In genomic region chr2:30267466-30267865, GRCm38 (mm10) we compare ENCODE assay signal across 21 mouse cellular contexts. TPM values are rescaled to one million over a fixed set of nuclear protein-coding genes. Genes with fewer than 3 reads are reported as not detected.
A peak's percentile ranks its signal among the peaks of the same experiment; 100 is the strongest.
DNase-seq lines count a peak whose midpoint lies in the region; ATAC-seq lines count a peak whose summit lies in the region.
"Had no signal": no experiment of that assay in that cellular context is flagged by ENCODE, and none has a peak within 500 bp of the region (broad histone marks: within the 10 kb centered on the region; RNA-seq: fewer than 3 reads in every experiment).

No protein-coding gene starts in this region.

- no peak overlapping the region for H3K9ac ChIP-seq in kidney, embryonic 15.5 days
- no peak overlapping the region for H3K9ac ChIP-seq in liver, embryonic 16.5 days (ENCODE audit: low read depth, low read length)
- H3K9ac ChIP-seq in hindbrain, embryonic 12.5 days, result no peak overlapping the region; the same call in 1 of the 2 replicates
- H3K9ac ChIP-seq: stomach, embryonic 15.5 days had no signal

- H3K4me2 ChIP-seq in kidney, embryonic 15.5 days, result peak overlapping the region; percentile 38; the same call in 1 of the 2 replicates
- H3K4me2 ChIP-seq in liver, embryonic 16.5 days (ENCODE audit: low read depth, low read length), result peak overlapping the region; percentile 41; the same call in 1 of the 2 replicates
- H3K4me2 ChIP-seq in hindbrain, embryonic 12.5 days (replicated peaks), result no peak overlapping the region

- DNase-seq in cerebellum, postnatal 25 days, result peak; percentile 1 to 2
- DNase-seq in cerebellum, adult 11 months, result no peak
- no peak for DNase-seq in kidney, adult 18-20 months
- DNase-seq in adrenal gland, postnatal 25 days, result no peak
- DNase-seq: cerebellum, adult 9-11 months; kidney, adult 11 months; left cerebral cortex, postnatal 4 days; lung, postnatal 14 days; retina, postnatal 1 day; thymus, postnatal 25 days had no signal

- ATAC-seq in kidney, embryonic 15.5 days (replicated peaks; ENCODE audit: low FRiP score), result no peak
- no peak for ATAC-seq in liver, embryonic 16.5 days (ENCODE audit: low read depth)
- ATAC-seq in hindbrain, embryonic 12.5 days (ENCODE audit: low FRiP score), result no peak
- ATAC-seq: midbrain, embryonic 16.5 days had no signal

- no peak overlapping the region for H3K27ac ChIP-seq in kidney, embryonic 15.5 days
- peak overlapping the region; percentile 89 for H3K27ac ChIP-seq in brown adipose tissue, adult 24 weeks (replicated peaks; ENCODE audit: low read depth, low read length)
- H3K27ac ChIP-seq in liver, embryonic 16.5 days (ENCODE audit: low read length), result no peak overlapping the region
- no peak overlapping the region for H3K27ac ChIP-seq in hindbrain, embryonic 12.5 days

- H3K4me3 ChIP-seq in kidney, embryonic 15.5 days (replicated peaks), result no peak overlapping the region
- H3K4me3 ChIP-seq in brown adipose tissue, adult 24 weeks (ENCODE audit: insufficient read depth, low read depth, low read length), result no peak overlapping the region
- H3K4me3 ChIP-seq in liver, embryonic 16.5 days (ENCODE audit: low read depth, low read length), result no peak overlapping the region
- no peak overlapping the region for H3K4me3 ChIP-seq in hindbrain, embryonic 12.5 days

- H3K27me3 ChIP-seq in kidney, embryonic 15.5 days, result no peaks in the 10 kb centered on the region
- H3K27me3 ChIP-seq in liver, embryonic 16.5 days (ENCODE audit: control insufficient read depth, insufficient read depth, low read depth, low read length), result no peaks in the 10 kb centered on the region
- no peaks in the 10 kb centered on the region; the same call in 1 of the 2 replicates for H3K27me3 ChIP-seq in hindbrain, embryonic 12.5 days
- H3K27me3 ChIP-seq: stomach, embryonic 15.5 days had no signal

- WGBS in kidney, embryonic 15.5 days, result 96% methylated on average over 2 of the region's 2 CpGs
- WGBS in liver, embryonic 16.5 days (ENCODE audit: insufficient replicate concordance), result 85% methylated on average over 2 of the region's 2 CpGs
- WGBS in hindbrain, embryonic 12.5 days, result 98% methylated on average over 2 of the region's 2 CpGs

- H3K4me1 ChIP-seq in kidney, embryonic 15.5 days, result peaks cover 62% of the 10 kb centered on the region
- H3K4me1 ChIP-seq in brown adipose tissue, adult 24 weeks (ENCODE audit: control insufficient read depth, insufficient read depth, insufficient read length, low read length), result peaks cover 56% of the 10 kb centered on the region
- H3K4me1 ChIP-seq in liver, embryonic 16.5 days (ENCODE audit: control insufficient read depth, low read depth, low read length), result peaks cover 18% of the 10 kb centered on the region
- H3K4me1 ChIP-seq in hindbrain, embryonic 12.5 days, result peaks cover 29% of the 10 kb centered on the region

- no peaks in the 10 kb centered on the region for H3K9me3 ChIP-seq in kidney, embryonic 15.5 days (replicated peaks)
- no peaks in the 10 kb centered on the region for H3K9me3 ChIP-seq in liver, embryonic 16.5 days (replicated peaks; ENCODE audit: control insufficient read depth, low read length)
- H3K9me3 ChIP-seq in hindbrain, embryonic 12.5 days (replicated peaks), result no peaks in the 10 kb centered on the region
- H3K9me3 ChIP-seq: hindbrain, embryonic 10.5 days; stomach, embryonic 15.5 days had no signal

- H3K36me3 ChIP-seq in kidney, embryonic 15.5 days, result peaks cover 21% of the 10 kb centered on the region
- H3K36me3 ChIP-seq in liver, embryonic 16.5 days (ENCODE audit: control insufficient read depth, insufficient read depth), result peaks cover 13% of the 10 kb centered on the region
- peaks cover 26% of the 10 kb centered on the region for H3K36me3 ChIP-seq in hindbrain, embryonic 12.5 days

RNA-seq across cellular contexts. Expression of gene Phyhd1, which starts 1.5 kb away (rescaled TPM):
- 11.5 and 13.3 TPM in 2 replicates for polyA plus RNA-seq in kidney, embryonic 15.5 days (2015; fragmentation: Nextera tagmentation; extraction: Ambion mirVana)
- 16.2 and 19.3 TPM in 2 replicates for polyA plus RNA-seq in brown adipose tissue, adult 24 weeks (2012; ENCODE audit: insufficient read depth, insufficient read length, missing spikeins)
- 14.4 and 16.0 TPM in 2 replicates for polyA plus RNA-seq in liver, embryonic 16.5 days (2015; fragmentation: Nextera tagmentation; extraction: Ambion mirVana)
- total RNA-seq in adrenal gland, postnatal 25 days (2021), result 9.6 and 18.1 TPM in 2 replicates
- polyA plus RNA-seq in hindbrain, embryonic 12.5 days (2016; fragmentation: Nextera tagmentation; extraction: Ambion mirVana), result 5.0 and 5.6 TPM in 2 replicates

RNA-seq across cellular contexts. Expression of gene Gm28038, which starts 13.4 kb away (rescaled TPM):
- not detected in 2 replicates for polyA plus RNA-seq in kidney, embryonic 15.5 days (2015; fragmentation: Nextera tagmentation; extraction: Ambion mirVana)
- polyA plus RNA-seq in brown adipose tissue, adult 24 weeks (2012; ENCODE audit: insufficient read depth, insufficient read length, missing spikeins), result not detected in 2 replicates
- not detected in 2 replicates for polyA plus RNA-seq in liver, embryonic 16.5 days (2015; fragmentation: Nextera tagmentation; extraction: Ambion mirVana)
- total RNA-seq in adrenal gland, postnatal 25 days (2021), result not detected in 2 replicates
- not detected in 2 replicates for polyA plus RNA-seq in hindbrain, embryonic 12.5 days (2016; fragmentation: Nextera tagmentation; extraction: Ambion mirVana)
- total RNA-seq: adrenal gland, adult 18-20 months; layer of hippocampus, adult 18-20 months; left cerebral cortex, postnatal 4 days had no signal
- polyA plus RNA-seq: brain, embryonic 14.5 days; hindbrain, embryonic 10.5 days; midbrain, embryonic 16.5 days; neural tube, embryonic 14.5 days; stomach, embryonic 15.5 days had no signal

RNA-seq across cellular contexts. Expression of gene Dolk, which starts 18.7 kb away (rescaled TPM):
- 32.9 and 34.0 TPM in 2 replicates for polyA plus RNA-seq in kidney, embryonic 15.5 days (2015; fragmentation: Nextera tagmentation; extraction: Ambion mirVana)
- 37.8 and 40.5 TPM in 2 replicates for polyA plus RNA-seq in brown adipose tissue, adult 24 weeks (2012; ENCODE audit: insufficient read depth, insufficient read length, missing spikeins)
- polyA plus RNA-seq in liver, embryonic 16.5 days (2015; fragmentation: Nextera tagmentation; extraction: Ambion mirVana), result 11.7 and 12.4 TPM in 2 replicates
- 39.7 and 47.3 TPM in 2 replicates for total RNA-seq in adrenal gland, postnatal 25 days (2021)
- 25.5 and 26.2 TPM in 2 replicates for polyA plus RNA-seq in hindbrain, embryonic 12.5 days (2016; fragmentation: Nextera tagmentation; extraction: Ambion mirVana)

RNA-seq across cellular contexts. Expression of gene Nup188, which starts 18.7 kb away (rescaled TPM):
- 35.5 and 42.1 TPM in 2 replicates for polyA plus RNA-seq in kidney, embryonic 15.5 days (2015; fragmentation: Nextera tagmentation; extraction: Ambion mirVana)
- polyA plus RNA-seq in brown adipose tissue, adult 24 weeks (2012; ENCODE audit: insufficient read depth, insufficient read length, missing spikeins), result 10.9 and 19.5 TPM in 2 replicates
- 11.9 and 16.1 TPM in 2 replicates for polyA plus RNA-seq in liver, embryonic 16.5 days (2015; fragmentation: Nextera tagmentation; extraction: Ambion mirVana)
- 38.0 and 38.9 TPM in 2 replicates for total RNA-seq in adrenal gland, postnatal 25 days (2021)
- 33.9 and 36.6 TPM in 2 replicates for polyA plus RNA-seq in hindbrain, embryonic 12.5 days (2016; fragmentation: Nextera tagmentation; extraction: Ambion mirVana)

RNA-seq across cellular contexts. Expression of gene Gm28035, which starts 27.1 kb away (rescaled TPM):
- polyA plus RNA-seq in kidney, embryonic 15.5 days (2015; fragmentation: Nextera tagmentation; extraction: Ambion mirVana), result 0.26 and 0.33 TPM in 2 replicates
- polyA plus RNA-seq in brown adipose tissue, adult 24 weeks (2012; ENCODE audit: insufficient read depth, insufficient read length, missing spikeins), result not detected in 2 replicates
- polyA plus RNA-seq in liver, embryonic 16.5 days (2015; fragmentation: Nextera tagmentation; extraction: Ambion mirVana), result 0.14 and 0.15 TPM in 2 replicates
- 1.5 and 2.9 TPM in 2 replicates for total RNA-seq in adrenal gland, postnatal 25 days (2021)
- polyA plus RNA-seq in hindbrain, embryonic 12.5 days (2016; fragmentation: Nextera tagmentation; extraction: Ambion mirVana), result 0.30 and 0.36 TPM in 2 replicates
- polyA plus RNA-seq: hindbrain, embryonic 10.5 days had no signal

Comparison
In these comparisons a context has a peak if more than half of its experiments do, and no peak if none do; other contexts are left out.
1. DNase-seq: peak in cerebellum, postnatal 25 days (2 of 2); none in cerebellum, adult 11 months (single experiment), kidney, adult 18-20 months (single experiment) and adrenal gland, postnatal 25 days (single experiment).